In genomic region chr9:42156566-42156965, GRCm38 (mm10) we compare ENCODE assay signal across 14 mouse cellular contexts.
"Had no signal": no experiment of that assay in that cellular context is flagged by ENCODE, and none has a peak within 500 bp of the region (broad histone marks: within the 10 kb centered on the region; RNA-seq: fewer than 3 reads in every experiment).

No protein-coding gene starts in this region.

- H3K9me3 ChIP-seq: midbrain, embryonic 12.5 days; midbrain, embryonic 15.5 days; neural tube, embryonic 12.5 days; stomach, embryonic 15.5 days had no signal

- H3K36me3 ChIP-seq: midbrain, embryonic 12.5 days; midbrain, embryonic 15.5 days; neural tube, embryonic 12.5 days; stomach, embryonic 15.5 days had no signal

- H3K27ac ChIP-seq: midbrain, embryonic 12.5 days; midbrain, embryonic 15.5 days; neural tube, embryonic 12.5 days; stomach, embryonic 15.5 days; stomach, postnatal 0 days had no signal

- H3K4me3 ChIP-seq: megakaryocyte, embryonic 14.5 days; midbrain, embryonic 12.5 days; midbrain, embryonic 15.5 days; neural tube, embryonic 12.5 days; stomach, embryonic 15.5 days had no signal

- H3K4me1 ChIP-seq: megakaryocyte, embryonic 14.5 days; midbrain, embryonic 12.5 days; midbrain, embryonic 15.5 days; neural tube, embryonic 12.5 days; stomach, embryonic 15.5 days had no signal

- H3K9ac ChIP-seq: lung, embryonic 14.5 days; midbrain, embryonic 12.5 days; midbrain, embryonic 15.5 days; neural tube, embryonic 12.5 days; stomach, embryonic 15.5 days had no signal

- ATAC-seq: midbrain, embryonic 15.5 days had no signal

- DNase-seq: lung, adult 18-20 months; lung, embryonic 14.5 days; lung, postnatal 10 days; lung, postnatal 4 days; right cerebral cortex, postnatal 14 days; thymus, adult 2 months; thymus, postnatal 25 days; thymus, postnatal 4 days had no signal

- H3K27me3 ChIP-seq: megakaryocyte, embryonic 14.5 days; midbrain, embryonic 12.5 days; midbrain, embryonic 15.5 days; neural tube, embryonic 12.5 days; stomach, embryonic 15.5 days had no signal

- H3K4me2 ChIP-seq: lung, embryonic 14.5 days; midbrain, embryonic 12.5 days; midbrain, embryonic 15.5 days; neural tube, embryonic 12.5 days; stomach, embryonic 15.5 days had no signal
